Mouse (Mus musculus): ENCODE results near the gene Map6. TPM values are rescaled to one million over a fixed set of nuclear protein-coding genes. Genes with fewer than 3 reads are reported as not detected.

Gene Map6
- polyA plus RNA-seq, 1 experiment = not detected

- no peaks in the 10 kb centered on the region for H3K9me3 ChIP-seq (ENCODE audit: control insufficient read depth, low read length)
- H3K4me3 ChIP-seq (replicated peaks) = no peak overlapping the region
- no peaks in the 10 kb centered on the region for H3K27me3 ChIP-seq (ENCODE audit: control insufficient read depth)
- no peaks in the 10 kb centered on the region for H3K4me1 ChIP-seq (ENCODE audit: control insufficient read depth)
- no peaks in the 10 kb centered on the region; the same call in 1 of the 2 replicates for H3K36me3 ChIP-seq (ENCODE audit: control insufficient read depth)
- TF ChIP-seq GATA1 (IDR thresholded peaks at IDR 0.05; ENCODE audit: low read length) = no peak
- no peak for TF ChIP-seq TAL1 (IDR thresholded peaks at IDR 0.05; ENCODE audit: low read length)
These were observed 73.5 kb downstream of the Map6 start for GRCm38 (mm10) chr7:99340736-99341135.

- Histone ChIP-seq H3K36me3 (ENCODE audit: control insufficient read depth) (peaks cover 2% of the 10 kb centered on the region; the same call in 1 of the 2 replicates), H3K4me3 (replicated peaks) (no peak overlapping the region), H3K4me1 (ENCODE audit: control insufficient read depth) (no peaks in the 10 kb centered on the region), H3K27me3 (ENCODE audit: control insufficient read depth) (no peaks in the 10 kb centered on the region), H3K9me3 (ENCODE audit: control insufficient read depth, low read length) (no peaks in the 10 kb centered on the region)
- TF ChIP-seq GATA1 (IDR thresholded peaks at IDR 0.05; ENCODE audit: low read length) = no peak
- no peak for TF ChIP-seq TAL1 (IDR thresholded peaks at IDR 0.05; ENCODE audit: low read length)
These were observed 76.3 kb downstream of the Map6 start for GRCm38 (mm10) chr7:99343577-99343976.

GRCm38 (mm10) chr7:99347268-99347667 lies 80.0 kb downstream of the Map6 start:
- TF ChIP-seq TAL1 (IDR thresholded peaks at IDR 0.05; ENCODE audit: low read length) (no peak), GATA1 (IDR thresholded peaks at IDR 0.05; ENCODE audit: low read length) (no peak)
- Histone ChIP-seq H3K27me3 (ENCODE audit: control insufficient read depth) (peaks cover 3% of the 10 kb centered on the region), H3K36me3 (ENCODE audit: control insufficient read depth) (peaks cover 6% of the 10 kb centered on the region; the same call in 1 of the 2 replicates)

GRCm38 (mm10) chr7:99348883-99349282 lies 81.6 kb downstream of the Map6 start:
- Histone ChIP-seq H3K4me3 (replicated peaks) (no peak overlapping the region), H3K36me3 (ENCODE audit: control insufficient read depth) (peaks cover 6% of the 10 kb centered on the region; the same call in 1 of the 2 replicates), H3K27me3 (ENCODE audit: control insufficient read depth) (peaks cover 19% of the 10 kb centered on the region), H3K9me3 (ENCODE audit: control insufficient read depth, low read length) (no peaks in the 10 kb centered on the region), H3K4me1 (ENCODE audit: control insufficient read depth) (peaks cover 2% of the 10 kb centered on the region)
- no peak for TF ChIP-seq TAL1 (IDR thresholded peaks at IDR 0.05; ENCODE audit: low read length)
- no peak for TF ChIP-seq GATA1 (IDR thresholded peaks at IDR 0.05; ENCODE audit: low read length)

More at GRCm38 (mm10) chr7:99347268-99347667, 80.0 kb downstream of the Map6 start:
- Histone ChIP-seq H3K9me3 (ENCODE audit: control insufficient read depth, low read length) (no peaks in the 10 kb centered on the region), H3K4me1 (ENCODE audit: control insufficient read depth) (no peaks in the 10 kb centered on the region), H3K4me3 (replicated peaks) (no peak overlapping the region)

GRCm38 (mm10) chr7:99349782-99350720 lies 82.8 kb downstream of the Map6 start:
- peaks cover 2% of the 10 kb centered on the region for H3K4me1 ChIP-seq (ENCODE audit: control insufficient read depth)
- peaks cover 21% of the 10 kb centered on the region for H3K27me3 ChIP-seq (ENCODE audit: control insufficient read depth)
- no peak overlapping the region for H3K4me3 ChIP-seq (replicated peaks)
- no peaks in the 10 kb centered on the region for H3K9me3 ChIP-seq (ENCODE audit: control insufficient read depth, low read length)
- TF ChIP-seq GATA1 (IDR thresholded peaks at IDR 0.05; ENCODE audit: low read length) (no peak), TAL1 (IDR thresholded peaks at IDR 0.05; ENCODE audit: low read length) (no peak)
- H3K36me3 ChIP-seq (ENCODE audit: control insufficient read depth) = peaks cover 6% of the 10 kb centered on the region; the same call in 1 of the 2 replicates

GRCm38 (mm10) chr7:99351104-99351801 lies 84.0 kb downstream of the Map6 start:
- H3K27me3 ChIP-seq (ENCODE audit: control insufficient read depth) = peaks cover 21% of the 10 kb centered on the region
- H3K36me3 ChIP-seq (ENCODE audit: control insufficient read depth) = peaks cover 4% of the 10 kb centered on the region; the same call in 1 of the 2 replicates
- peak overlapping the region; percentile 29 for H3K4me3 ChIP-seq (replicated peaks)
- H3K4me1 ChIP-seq (ENCODE audit: control insufficient read depth) = peaks cover 2% of the 10 kb centered on the region
- TF ChIP-seq GATA1 (IDR thresholded peaks at IDR 0.05; ENCODE audit: low read length) = no peak
- TF ChIP-seq TAL1 (IDR thresholded peaks at IDR 0.05; ENCODE audit: low read length) = no peak
- no peaks in the 10 kb centered on the region for H3K9me3 ChIP-seq (ENCODE audit: control insufficient read depth, low read length)

GRCm38 (mm10) chr7:99351802-99352517 lies 84.7 kb downstream of the Map6 start:
- H3K27me3 ChIP-seq (ENCODE audit: control insufficient read depth) = peaks cover 21% of the 10 kb centered on the region
- no peak for TF ChIP-seq TAL1 (IDR thresholded peaks at IDR 0.05; ENCODE audit: low read length)
- TF ChIP-seq GATA1 (IDR thresholded peaks at IDR 0.05; ENCODE audit: low read length) = no peak
- no peaks in the 10 kb centered on the region for H3K9me3 ChIP-seq (ENCODE audit: control insufficient read depth, low read length)
- H3K4me1 ChIP-seq (ENCODE audit: control insufficient read depth) = peaks cover 2% of the 10 kb centered on the region
- H3K4me3 ChIP-seq (replicated peaks) = peak overlapping the region; percentile 29
- H3K36me3 ChIP-seq (ENCODE audit: control insufficient read depth) = peaks cover 4% of the 10 kb centered on the region; the same call in 1 of the 2 replicates

- Histone ChIP-seq H3K27me3 (ENCODE audit: control insufficient read depth) (peaks cover 21% of the 10 kb centered on the region), H3K36me3 (ENCODE audit: control insufficient read depth) (peaks cover 4% of the 10 kb centered on the region; the same call in 1 of the 2 replicates), H3K9me3 (ENCODE audit: control insufficient read depth, low read length) (no peaks in the 10 kb centered on the region), H3K4me3 (replicated peaks) (peak within 1 kb of the TSS; percentile 29), H3K4me1 (ENCODE audit: control insufficient read depth) (peaks cover 2% of the 10 kb centered on the region)
- no peak for TF ChIP-seq GATA1 (IDR thresholded peaks at IDR 0.05; ENCODE audit: low read length)
- TF ChIP-seq TAL1 (IDR thresholded peaks at IDR 0.05; ENCODE audit: low read length) = no peak
These were observed 85.5 kb downstream of the Map6 start, which contains the start of gene Serpinh1 for GRCm38 (mm10) chr7:99352526-99353400. Gene Serpinh1, minus strand, starts transcription at chr7:99353239.

Data from erythroblast, embryonic 14.5 days (primary cell).